Mouse (Mus musculus): Measurements from ENCODE around the gene D17Wsu92e.

DNA sequence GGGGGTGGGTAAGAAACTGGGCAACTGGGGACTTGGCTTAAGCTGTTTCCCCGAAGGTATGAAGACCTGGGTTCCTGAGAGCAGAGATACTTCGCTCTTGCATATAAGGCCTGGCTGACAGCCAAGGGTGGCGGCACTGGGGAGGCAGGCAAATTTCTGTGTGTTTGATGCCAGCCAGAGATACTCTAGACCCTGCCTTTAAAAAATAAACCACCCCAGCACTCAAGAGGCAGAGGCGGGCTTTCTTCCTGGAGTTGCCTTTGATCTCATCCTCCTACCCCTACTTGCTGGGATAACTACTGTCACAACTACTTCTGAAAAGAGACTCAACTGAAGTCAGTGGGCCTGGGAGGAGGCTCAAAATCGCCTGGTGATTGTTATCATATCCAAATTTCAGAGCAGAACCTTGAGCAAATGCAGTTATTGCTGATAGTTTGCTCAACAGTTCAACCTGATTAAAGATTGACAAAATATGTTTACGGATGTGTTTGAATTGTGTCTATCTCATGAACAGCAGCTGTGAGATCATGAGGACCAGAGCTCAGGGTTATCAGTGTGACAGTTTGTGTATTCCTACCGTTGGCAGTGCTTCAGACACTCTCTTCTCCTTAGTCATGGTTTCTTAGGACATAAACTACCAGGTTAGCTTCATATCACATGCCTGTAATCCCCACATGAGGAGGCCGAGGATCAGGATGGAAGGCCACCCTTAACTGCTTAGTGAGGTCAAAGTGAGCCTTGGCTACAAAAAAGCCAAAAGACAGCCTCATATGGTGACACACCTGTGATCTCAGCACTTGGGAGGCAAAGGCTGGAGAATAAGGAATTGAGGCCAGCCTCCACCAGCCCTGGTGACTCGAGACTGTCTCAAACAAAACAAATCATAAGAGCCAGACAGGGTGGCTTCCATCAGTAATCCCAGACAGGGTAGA, 1.2 kb upstream of the D17Wsu92e start:
- TF ChIP-seq CTCF (IDR thresholded peaks at IDR 0.05; ENCODE audit: borderline replicate concordance, insufficient read depth, low read length) (no peak), POLR2A (IDR thresholded peaks at IDR 0.05; ENCODE audit: low read depth, low read length) (no peak)
